Mouse (Mus musculus) megakaryocyte progenitor cell, adult 5-6 weeks (primary cell): ENCODE measurements around the gene Fam228a. TPM values are rescaled to one million over a fixed set of nuclear protein-coding genes. Genes with fewer than 3 reads are reported as not detected.
"Not testable (repeated sequence)": the region's sequence is repeated elsewhere in the genome, so short reads cannot be mapped to it uniquely, and the experiment has no call there.

Experiments
- ATAC-seq: replicated peaks from 2 replicates; pipeline ENCODE4 v1.8.0; 2016; ENCODE audit warnings: mild to moderate bottlenecking, moderate TSS enrichment, inconsistent platforms; ENCODE audit not compliant: poor library complexity
- total RNA-seq, 2 experiments: library from RNA; stranded (forward) in 1 of 2; stranded (reverse) in 1 of 2; fragments of 157-497, 149-512 nt in 1 of 2; fragments of 200-1000 nt in 1 of 2; gene quantifications; 2 replicates each; pipeline versions ENCODE4 v1.2.3 to v1.2.4; 2015 to 2017

Gene Fam228a
- total RNA-seq (2015), result 0.05 and 0.30 TPM in 2 replicates
- total RNA-seq (2017), result 1.2 TPM in 1 of 2 replicates, not detected in the other

GRCm38 (mm10) chr12:4738031-4738576 lies at the start of gene Fam228a:
Fam228a (minus strand) TSS chr12:4738430.
- ATAC-seq, result no peak

GRCm38 (mm10) chr12:4784466-4784865 lies 46.2 kb upstream of the Fam228a start:
- no peak for ATAC-seq

DNA sequence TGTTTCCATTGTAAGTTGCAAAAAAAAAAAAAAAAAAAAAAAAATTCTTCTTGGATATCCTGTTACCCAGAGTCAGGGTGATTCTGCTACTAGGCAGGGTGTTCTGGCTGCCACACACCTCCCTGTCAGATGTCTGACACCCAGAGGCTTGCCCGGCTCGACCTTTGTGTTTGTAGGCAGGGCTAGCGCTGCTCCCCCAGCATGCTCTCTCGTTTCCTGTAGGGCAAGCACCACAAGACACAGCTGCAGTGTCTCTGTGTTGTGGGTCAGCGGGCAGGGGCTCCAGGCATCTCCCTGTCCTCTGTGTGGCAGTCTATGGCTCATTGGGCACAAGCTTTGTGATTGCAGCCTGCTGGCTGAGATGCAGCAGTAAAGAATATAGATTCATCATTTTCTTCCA lies 45.4 kb upstream of the Fam228a start:
- ATAC-seq, result no peak

DNA sequence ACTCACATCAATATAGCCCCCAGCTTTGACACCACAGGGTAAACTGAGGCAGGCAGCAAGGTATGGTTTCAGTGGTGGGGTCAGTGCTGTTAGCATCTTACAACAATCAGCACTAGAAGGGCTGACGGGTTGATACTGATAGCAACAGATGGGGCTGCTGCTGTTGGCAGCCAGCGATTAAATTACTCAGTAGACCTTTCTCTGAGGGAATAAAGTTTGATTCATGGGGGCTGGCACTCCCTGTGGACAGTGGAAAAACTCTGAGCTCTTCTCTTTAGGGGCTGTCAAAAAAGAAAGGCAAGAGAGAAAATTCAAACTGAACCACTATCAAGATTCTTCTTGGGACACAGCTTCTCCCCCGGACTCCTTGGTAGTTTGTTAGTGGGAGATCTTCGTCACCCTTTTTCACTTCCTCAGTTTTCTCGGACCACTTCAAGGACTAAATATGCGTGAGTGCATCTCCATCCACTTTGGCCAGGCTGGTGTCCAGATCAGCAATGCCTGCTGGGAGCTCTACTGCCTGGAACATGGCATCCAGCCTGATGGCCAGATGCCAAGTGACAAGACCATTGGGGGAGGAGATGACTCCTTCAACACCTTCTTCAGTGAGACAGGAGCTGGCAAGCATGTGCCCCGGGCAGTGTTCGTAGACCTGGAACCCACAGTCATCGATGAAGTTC lies 43.6 kb upstream of the Fam228a start:
- not testable (repeated sequence) for ATAC-seq

DNA sequence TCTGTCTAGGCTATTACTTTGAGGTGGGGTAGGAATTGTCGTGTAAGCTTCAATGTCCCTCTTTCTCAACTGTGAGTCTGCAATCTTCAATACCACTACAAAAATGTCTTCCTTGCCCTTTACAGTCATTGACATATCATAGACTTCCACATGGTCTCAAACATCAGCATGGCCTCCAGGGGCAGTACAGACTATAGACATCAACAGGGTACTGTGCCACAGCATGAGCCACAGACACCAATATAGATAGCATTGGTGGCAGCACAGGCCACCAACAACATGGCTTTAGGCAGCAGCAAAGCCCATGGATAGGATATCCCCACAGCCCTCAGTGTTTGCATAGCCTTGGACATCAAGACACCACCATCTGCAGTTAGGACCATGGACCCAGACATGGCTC lies 43.0 kb upstream of the Fam228a start:
- ATAC-seq, result peak; percentile 88

DNA sequence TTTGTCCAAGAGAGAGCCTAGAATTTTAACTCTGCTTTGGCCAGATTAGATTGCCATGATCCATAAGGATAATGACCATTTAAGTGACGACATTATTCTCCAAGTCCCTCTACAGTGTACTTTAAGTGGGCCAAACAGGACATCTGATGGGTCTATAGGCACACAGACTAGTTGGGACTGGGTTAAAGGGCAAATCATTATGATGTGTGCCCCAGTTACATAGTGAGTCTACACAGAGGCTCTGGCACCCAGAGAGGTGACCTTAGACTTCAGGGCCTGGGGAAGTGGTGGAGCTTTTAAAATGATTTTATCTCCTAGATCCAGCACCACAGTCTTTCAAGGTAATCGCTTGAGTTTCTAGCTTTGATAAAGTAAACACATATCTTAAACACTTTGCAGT lies 42.0 kb upstream of the Fam228a start:
- ATAC-seq, result no peak

DNA sequence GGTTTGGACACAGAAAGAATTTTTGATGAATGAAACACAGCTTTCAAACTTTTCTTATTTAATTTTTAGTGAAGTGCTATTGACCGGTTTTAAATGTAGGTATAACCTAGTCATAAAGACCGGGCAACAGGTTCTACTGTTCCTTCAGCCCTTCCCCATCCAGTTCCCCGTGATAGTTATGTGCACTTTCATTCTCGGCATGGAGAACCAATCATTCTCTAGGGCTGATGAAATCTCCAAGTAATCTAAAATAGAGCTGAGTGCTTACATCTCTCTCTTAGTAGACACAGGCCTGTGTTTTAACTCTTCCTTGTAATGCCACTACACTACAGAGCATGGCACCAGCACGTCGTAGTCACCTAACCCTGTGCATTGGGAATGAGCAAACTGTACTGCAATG lies 39.5 kb upstream of the Fam228a start:
- no peak for ATAC-seq

GRCm38 (mm10) chr12:4775588-4775949 lies 37.3 kb upstream of the Fam228a start:
- ATAC-seq, result peak; percentile 43

- peak; percentile 98 for ATAC-seq
These were observed 36.8 kb upstream of the Fam228a start for GRCm38 (mm10) chr12:4774895-4775587.

GRCm38 (mm10) chr12:4769333-4769723 lies 31.1 kb upstream of the Fam228a start:
- ATAC-seq, result peak; percentile 21; the same call in 1 of the 2 replicates

- peak; percentile 97 for ATAC-seq
These were observed 30.5 kb upstream of the Fam228a start, which contains the start of the genes Pfn4 and Fam228b for GRCm38 (mm10) chr12:4768492-4769332. Pfn4 (plus strand) TSS chr12:4769022. Fam228b (minus strand) TSS chr12:4769267.

DNA sequence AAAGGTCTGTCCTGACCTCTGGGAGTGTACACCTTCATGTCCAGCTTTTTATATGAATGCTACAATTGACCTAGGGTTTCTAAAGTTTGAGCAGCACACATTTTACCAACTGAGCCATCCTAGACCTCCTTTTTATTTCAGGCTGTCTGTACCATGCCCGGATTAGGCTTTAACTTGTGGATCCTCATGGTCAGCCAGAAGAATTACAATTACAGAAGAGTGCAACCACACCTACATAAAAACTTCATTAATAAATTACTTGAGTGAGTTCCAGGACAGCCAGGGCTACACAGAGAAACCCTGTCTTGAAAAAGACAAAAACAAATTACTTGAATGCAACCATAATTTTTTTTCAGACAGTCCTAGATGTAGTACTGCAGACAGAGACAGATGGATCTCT lies 18.8 kb upstream of the Fam228a start:
- ATAC-seq, result no peak

GRCm38 (mm10) chr12:4754451-4754850 lies 16.2 kb upstream of the Fam228a start:
- not testable (repeated sequence) for ATAC-seq

- ATAC-seq, result no peak
These were observed 6.3 kb upstream of the Fam228a start for GRCm38 (mm10) chr12:4744486-4744885.

- 0 out of 2 replicates have a peak, but pooled peaks have one; percentile 46 for ATAC-seq
These were observed 4.0 kb upstream of the Fam228a start for GRCm38 (mm10) chr12:4742183-4742582.

- ATAC-seq, result no peak
These were observed 2.6 kb upstream of the Fam228a start for GRCm38 (mm10) chr12:4740823-4741222.

DNA sequence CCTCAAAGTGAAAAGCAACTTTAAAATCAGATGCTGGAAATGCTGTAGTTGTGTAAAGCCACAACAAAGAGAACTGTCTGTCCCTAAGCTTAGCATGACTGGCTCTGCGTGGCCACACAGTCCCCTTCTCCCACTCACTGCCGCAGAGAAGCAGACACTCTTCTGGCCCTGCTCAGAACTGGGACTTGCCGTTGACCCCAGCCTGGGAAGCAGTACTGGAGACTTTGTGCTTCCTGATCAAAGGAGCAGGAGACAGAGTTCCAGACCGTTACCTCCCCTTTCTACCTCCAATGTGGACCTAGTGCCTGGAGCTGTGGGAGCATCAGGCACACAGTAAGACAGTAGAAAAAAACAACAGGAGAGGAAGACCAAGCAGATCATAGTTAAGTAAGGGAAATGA lies 5.9 kb downstream of the Fam228a start:
- no peak for ATAC-seq

DNA sequence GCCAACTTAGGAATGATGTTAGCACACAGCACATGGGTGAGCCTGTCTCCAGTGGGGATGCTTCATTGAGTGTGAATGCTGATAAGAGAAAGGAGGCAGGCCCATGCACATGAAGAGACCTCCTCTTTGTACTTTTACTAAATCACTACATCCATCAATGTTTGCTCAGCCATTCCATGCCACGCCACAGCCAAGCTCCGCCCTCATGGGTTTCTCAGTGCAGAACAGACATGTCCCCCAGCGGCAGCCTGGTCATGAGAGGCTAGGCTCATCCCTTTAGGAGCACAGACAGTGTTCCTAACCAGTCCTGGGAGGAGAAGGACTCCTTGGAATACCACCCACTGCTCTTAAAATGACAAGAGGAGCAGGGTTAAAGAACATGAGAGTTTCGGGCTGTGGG lies 6.6 kb downstream of the Fam228a start:
- ATAC-seq, result no peak

- peak; percentile 64 for ATAC-seq
These were observed 9.1 kb downstream of the Fam228a start for GRCm38 (mm10) chr12:4729165-4729564.

GRCm38 (mm10) chr12:4719762-4720754 lies 18.2 kb downstream of the Fam228a start:
- 0 out of 2 replicates have a peak, but pooled peaks have one; percentile 19 for ATAC-seq
